Comparison of ENCODE assay signal across 13 mouse cellular contexts in the genomic region with DNA sequence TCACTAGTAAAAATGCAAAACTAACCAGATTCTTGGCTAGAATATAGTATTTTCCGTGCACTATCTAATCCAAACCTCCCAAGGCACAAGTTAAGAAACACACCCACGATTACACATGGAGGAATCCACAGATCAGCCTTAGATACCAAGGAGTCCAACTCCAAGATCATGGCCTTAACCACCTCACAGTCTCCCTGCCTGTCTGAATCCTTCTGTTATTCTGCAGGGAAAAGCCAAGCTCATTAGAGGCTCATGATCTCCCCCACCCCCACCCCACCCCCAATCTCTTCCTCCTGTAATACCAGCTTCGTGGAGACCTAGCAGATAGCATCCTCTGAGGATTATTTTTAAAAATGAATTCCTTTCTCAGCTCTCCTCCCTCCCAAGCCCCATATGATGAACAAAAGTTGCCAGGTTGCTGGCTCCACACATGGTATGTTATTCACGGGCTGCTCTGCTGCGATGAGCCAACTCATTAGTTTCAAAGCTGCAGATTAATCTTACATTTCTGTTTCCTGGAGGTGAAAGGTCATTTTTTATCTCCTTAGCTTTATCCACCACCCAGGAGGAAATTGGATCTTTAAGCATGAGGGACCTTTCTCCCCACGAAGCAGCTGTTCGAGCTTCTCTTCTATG. TPM values are rescaled to one million over a fixed set of nuclear protein-coding genes. Genes with fewer than 3 reads are reported as not detected.
A peak's percentile ranks its signal among the peaks of the same experiment; 100 is the strongest.
DNase-seq lines count a peak whose midpoint lies in the region; ATAC-seq and TF ChIP-seq lines count a peak whose summit lies in the region.
"Had no signal": no experiment of that assay in that cellular context is flagged by ENCODE, and none has a peak within 500 bp of the region (broad histone marks: within the 10 kb centered on the region; RNA-seq: fewer than 3 reads in every experiment).

No protein-coding gene starts in this region.

- ATAC-seq in midbrain, embryonic 12.5 days (ENCODE audit: low FRiP score, low read depth), result no peak
- no peak for ATAC-seq in midbrain, postnatal 0 days (ENCODE audit: low FRiP score)
- ATAC-seq in embryonic facial prominence, embryonic 14.5 days (ENCODE audit: low read depth), result 0 out of 2 replicates have a peak, but pooled peaks have one; percentile 57
- peak; percentile 42; the same call in 1 of the 2 replicates for ATAC-seq in intestine, embryonic 16.5 days
- ATAC-seq: CD4-positive, CD25-positive, alpha-beta regulatory T cell, adult 4 months; Patski had no signal

- H3K9ac ChIP-seq in midbrain, embryonic 12.5 days (replicated peaks), result no peak overlapping the region
- no peak overlapping the region for H3K9ac ChIP-seq in midbrain, postnatal 0 days (replicated peaks; ENCODE audit: low read length, poor library complexity, severe bottlenecking)
- H3K9ac ChIP-seq in embryonic facial prominence, embryonic 14.5 days (ENCODE audit: low read depth, low read length), result no peak overlapping the region
- no peak overlapping the region for H3K9ac ChIP-seq in intestine, embryonic 16.5 days (ENCODE audit: low read depth, low read length)

- H3K4me3 ChIP-seq in heart, embryonic 10.5 days, result no peak overlapping the region
- no peak overlapping the region for H3K4me3 ChIP-seq in midbrain, embryonic 12.5 days
- H3K4me3 ChIP-seq in midbrain, postnatal 0 days (ENCODE audit: low read depth, low read length), result no peak overlapping the region
- H3K4me3 ChIP-seq in embryonic facial prominence, embryonic 14.5 days (ENCODE audit: low read depth, low read length), result no peak overlapping the region
- H3K4me3 ChIP-seq in intestine, embryonic 16.5 days (ENCODE audit: low read length), result no peak overlapping the region
- H3K4me3 ChIP-seq: neural tube, embryonic 13.5 days had no signal

- DNase-seq in heart, embryonic 10.5 days (ENCODE audit: low spot score), result peak; percentile 59
- DNase-seq in heart, adult 18-20 months, result no peak
- no peak for DNase-seq in midbrain, postnatal 0 days (ENCODE audit: low spot score)
- peak; percentile 52 for DNase-seq in embryonic facial prominence, embryonic 14.5 days (ENCODE audit: low spot score)
- no peak for DNase-seq in cerebellum, postnatal 14 days
- no peak for DNase-seq in lung, adult 18-20 months

- 15% methylated on average over 7 of the region's 7 CpGs for WGBS in heart, embryonic 10.5 days
- WGBS in midbrain, embryonic 12.5 days, result 17% methylated on average over 7 of the region's 7 CpGs
- WGBS in midbrain, postnatal 0 days, result 14% methylated on average over 7 of the region's 7 CpGs
- WGBS in embryonic facial prominence, embryonic 14.5 days, result 12% methylated on average over 7 of the region's 7 CpGs
- WGBS in intestine, embryonic 16.5 days, result 16% methylated on average over 7 of the region's 7 CpGs

- no peaks in the 10 kb centered on the region for H3K9me3 ChIP-seq in heart, embryonic 10.5 days
- no peaks in the 10 kb centered on the region for H3K9me3 ChIP-seq in midbrain, embryonic 12.5 days
- no peaks in the 10 kb centered on the region for H3K9me3 ChIP-seq in midbrain, postnatal 0 days (ENCODE audit: low read length)
- no peaks in the 10 kb centered on the region for H3K9me3 ChIP-seq in embryonic facial prominence, embryonic 14.5 days (ENCODE audit: control insufficient read depth, low read length)
- no peaks in the 10 kb centered on the region for H3K9me3 ChIP-seq in intestine, embryonic 16.5 days (ENCODE audit: control insufficient read depth, low read length)
- H3K9me3 ChIP-seq: neural tube, embryonic 13.5 days had no signal

- no peak overlapping the region for H3K4me2 ChIP-seq in midbrain, embryonic 12.5 days (replicated peaks)
- H3K4me2 ChIP-seq in midbrain, postnatal 0 days (ENCODE audit: low read depth, low read length, poor library complexity, severe bottlenecking), result no peak overlapping the region
- H3K4me2 ChIP-seq in embryonic facial prominence, embryonic 14.5 days (ENCODE audit: low read depth, low read length), result no peak overlapping the region
- no peak overlapping the region for H3K4me2 ChIP-seq in intestine, embryonic 16.5 days (ENCODE audit: low read depth, low read length)
- H3K4me2 ChIP-seq: neural tube, embryonic 13.5 days had no signal

- no peak for TF ChIP-seq CTCF in midbrain, postnatal 0 days (IDR thresholded peaks at IDR 0.05)

- peaks cover 19% of the 10 kb centered on the region for H3K4me1 ChIP-seq in heart, embryonic 10.5 days
- peaks cover 20% of the 10 kb centered on the region for H3K4me1 ChIP-seq in midbrain, embryonic 12.5 days
- H3K4me1 ChIP-seq in midbrain, postnatal 0 days (ENCODE audit: insufficient read depth, low read length), result peaks cover 20% of the 10 kb centered on the region; the same call in 1 of the 2 replicates
- H3K4me1 ChIP-seq in embryonic facial prominence, embryonic 14.5 days (ENCODE audit: control insufficient read depth, insufficient read depth, low read length), result peaks cover 9% of the 10 kb centered on the region
- H3K4me1 ChIP-seq in intestine, embryonic 16.5 days (ENCODE audit: control insufficient read depth, insufficient read depth, low read length), result peaks cover 7% of the 10 kb centered on the region

- no peaks in the 10 kb centered on the region for H3K27me3 ChIP-seq in heart, embryonic 10.5 days (ENCODE audit: insufficient read depth, poor library complexity, severe bottlenecking)
- no peaks in the 10 kb centered on the region for H3K27me3 ChIP-seq in midbrain, embryonic 12.5 days
- H3K27me3 ChIP-seq in midbrain, postnatal 0 days (ENCODE audit: insufficient read depth, low read length), result no peaks in the 10 kb centered on the region
- H3K27me3 ChIP-seq in embryonic facial prominence, embryonic 14.5 days (replicated peaks; ENCODE audit: control insufficient read depth, insufficient read depth, low read length), result no peaks in the 10 kb centered on the region
- H3K27me3 ChIP-seq in intestine, embryonic 16.5 days (replicated peaks; ENCODE audit: control insufficient read depth, insufficient read depth, low read length), result no peaks in the 10 kb centered on the region
- H3K27me3 ChIP-seq: neural tube, embryonic 13.5 days; Patski had no signal

- H3K36me3 ChIP-seq in heart, embryonic 10.5 days, result no peaks in the 10 kb centered on the region
- no peaks in the 10 kb centered on the region for H3K36me3 ChIP-seq in midbrain, embryonic 12.5 days
- no peaks in the 10 kb centered on the region for H3K36me3 ChIP-seq in midbrain, postnatal 0 days (ENCODE audit: insufficient read depth, low read length)
- H3K36me3 ChIP-seq in embryonic facial prominence, embryonic 14.5 days (ENCODE audit: control insufficient read depth, insufficient read depth, low read length), result no peaks in the 10 kb centered on the region
- no peaks in the 10 kb centered on the region for H3K36me3 ChIP-seq in intestine, embryonic 16.5 days (ENCODE audit: control insufficient read depth, insufficient read depth, low read length)
- H3K36me3 ChIP-seq: neural tube, embryonic 13.5 days had no signal

- H3K27ac ChIP-seq in heart, embryonic 10.5 days, result no peak overlapping the region
- 0 out of 2 replicates have a peak overlapping the region, but pooled peaks have one; percentile 17 for H3K27ac ChIP-seq in midbrain, embryonic 12.5 days (replicated peaks)
- no peak overlapping the region for H3K27ac ChIP-seq in midbrain, postnatal 0 days (ENCODE audit: low read depth, low read length)
- no peak overlapping the region for H3K27ac ChIP-seq in embryonic facial prominence, embryonic 14.5 days (replicated peaks; ENCODE audit: low read depth, low read length)
- H3K27ac ChIP-seq in intestine, embryonic 16.5 days (ENCODE audit: low read length), result no peak overlapping the region
- H3K27ac ChIP-seq: stomach, postnatal 0 days had no signal

RNA-seq across cellular contexts. Expression of gene Prickle2, which starts 21.5 kb away (rescaled TPM):
- polyA plus RNA-seq in heart, embryonic 10.5 days (2016; fragmentation: Nextera tagmentation; extraction: Ambion mirVana), result 5.8 and 6.6 TPM in 2 replicates
- 1 to 10 TPM; 3.7 to 4.0 TPM for total RNA-seq in heart, adult 18-20 months (2021)
- 12.1 and 12.7 TPM in 2 replicates for polyA plus RNA-seq in midbrain, embryonic 12.5 days (2016; fragmentation: Nextera tagmentation; extraction: Ambion mirVana)
- total RNA-seq in midbrain, postnatal 0 days (2014; rRNA removed), result 27.4 and 29.1 TPM in 2 replicates
- polyA plus RNA-seq in midbrain, postnatal 0 days (2015; fragmentation: Nextera tagmentation; extraction: Ambion mirVana), result 9.7 and 10.9 TPM in 2 replicates
- polyA plus RNA-seq in embryonic facial prominence, embryonic 14.5 days (2014; fragmentation: Nextera tagmentation; extraction: Ambion mirVana), result 6.9 and 7.0 TPM in 2 replicates
- polyA plus RNA-seq in intestine, embryonic 16.5 days (2015; fragmentation: Nextera tagmentation; extraction: Ambion mirVana), result 5.0 and 5.5 TPM in 2 replicates
- total RNA-seq: megakaryocyte, adult 5-6 weeks had no signal

Comparison
In these comparisons a context has a peak if more than half of its experiments do, and no peak if none do; other contexts are left out.
1. DNase-seq: peak in heart, embryonic 10.5 days (single experiment) and embryonic facial prominence, embryonic 14.5 days (single experiment); none in heart, adult 18-20 months (0 of 2), midbrain, postnatal 0 days (single experiment), cerebellum, postnatal 14 days (0 of 2) and lung, adult 18-20 months (0 of 2).
2. ATAC-seq: peak in embryonic facial prominence, embryonic 14.5 days (single experiment) and intestine, embryonic 16.5 days (single experiment); none in midbrain, embryonic 12.5 days (single experiment) and midbrain, postnatal 0 days (single experiment).